Mouse (Mus musculus) bone marrow macrophage, adult 2 months (primary cell): ENCODE measurements around the gene Gm9913.

Source experiments
- CTCF ChIP-seq: IDR thresholded peaks from 2 replicates; pipeline ENCODE4 v1.5.1; 2012; ENCODE audit warnings: low read depth, mild to moderate bottlenecking, low read length, moderate library complexity
- POLR2A ChIP-seq: IDR thresholded peaks from 2 replicates; pipeline ENCODE4 v1.6.1; 2012; ENCODE audit warnings: mild to moderate bottlenecking, low read depth, low read length, borderline replicate concordance

GRCm38 (mm10) chr2:125501526-125501925 lies 3.4 kb upstream of the Gm9913 start:
- no peak for TF ChIP-seq CTCF
- TF ChIP-seq POLR2A, result no peak
